Mouse (Mus musculus) lung, postnatal 25 days (tissue): ENCODE measurements at regions not wholly inside any gene's neighbourhood (a gene's known extent, or its start where the extent isn't known, plus 50 kb on each side); places are given as distances from the start of the nearest gene placed in this dataset.
"Not testable (repeated sequence)": the region's sequence is repeated elsewhere in the genome, so short reads cannot be mapped to it uniquely, and the experiment has no call there.

Experiments
- DNase-seq: peaks from one replicate; pipeline ENCODE4 v3.0.0; 2022; ENCODE audit warnings: low spot score

DNA sequence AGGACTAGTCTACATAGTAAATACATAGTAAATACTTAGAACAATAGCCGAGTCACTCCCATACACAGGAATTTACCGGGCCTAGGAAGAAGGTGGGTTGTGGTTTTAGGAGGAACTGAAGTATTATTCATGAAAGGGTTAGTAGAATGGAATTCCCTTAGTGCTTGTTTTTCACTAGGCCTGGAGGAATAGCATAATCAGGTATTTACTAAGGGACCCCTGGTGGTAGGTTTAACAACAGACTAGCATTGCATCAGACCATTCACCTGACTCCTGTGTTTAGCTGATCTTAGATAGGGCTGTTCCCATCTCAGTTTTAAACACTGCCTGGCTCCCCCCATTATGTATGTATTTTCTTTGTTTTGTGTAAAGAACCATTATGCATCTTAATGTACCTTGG lies 339.0 kb downstream of the Dync2h1 start:
- not testable (repeated sequence) for DNase-seq

DNA sequence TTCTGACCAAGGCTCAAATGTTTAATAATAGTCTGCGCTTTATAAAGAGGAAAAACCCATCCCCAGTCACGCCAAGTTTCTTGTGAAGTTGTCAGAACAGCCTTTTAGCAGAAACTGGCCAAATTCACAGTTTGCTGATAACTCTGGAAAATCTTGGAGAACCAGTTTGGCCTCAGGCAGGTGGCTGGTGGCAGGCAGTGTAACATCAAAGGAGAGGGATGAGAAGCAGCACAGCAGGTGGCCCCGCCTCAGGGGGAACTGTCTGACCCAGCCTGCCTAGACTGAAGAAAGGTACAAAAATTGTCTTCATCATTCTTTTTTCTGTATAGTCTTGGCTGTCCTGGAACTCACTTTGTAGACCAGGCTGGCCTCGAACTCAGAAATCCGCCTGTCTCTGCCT lies 349.3 kb downstream of the Dync2h1 start:
- DNase-seq: not testable (repeated sequence)

DNA sequence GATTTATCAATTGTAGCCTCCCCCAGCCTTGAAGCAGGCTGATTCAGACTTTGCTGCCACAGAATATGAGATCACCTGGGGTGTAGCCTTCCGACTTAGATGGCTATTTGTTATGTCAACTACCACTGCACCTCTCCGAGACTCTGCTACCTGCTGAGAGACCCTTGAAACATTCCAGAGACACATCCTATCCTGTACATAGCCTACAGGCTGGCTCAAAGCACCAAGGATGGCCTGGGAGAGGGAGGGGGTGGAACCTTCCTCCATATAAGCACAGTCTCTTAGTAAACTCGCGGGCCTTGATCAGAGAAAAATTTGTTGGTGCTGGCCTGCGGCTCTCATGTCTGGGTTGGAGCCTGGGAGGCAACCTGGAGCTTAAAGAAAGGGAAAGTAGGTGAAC lies 349.8 kb downstream of the Dync2h1 start:
- DNase-seq: no peak

DNA sequence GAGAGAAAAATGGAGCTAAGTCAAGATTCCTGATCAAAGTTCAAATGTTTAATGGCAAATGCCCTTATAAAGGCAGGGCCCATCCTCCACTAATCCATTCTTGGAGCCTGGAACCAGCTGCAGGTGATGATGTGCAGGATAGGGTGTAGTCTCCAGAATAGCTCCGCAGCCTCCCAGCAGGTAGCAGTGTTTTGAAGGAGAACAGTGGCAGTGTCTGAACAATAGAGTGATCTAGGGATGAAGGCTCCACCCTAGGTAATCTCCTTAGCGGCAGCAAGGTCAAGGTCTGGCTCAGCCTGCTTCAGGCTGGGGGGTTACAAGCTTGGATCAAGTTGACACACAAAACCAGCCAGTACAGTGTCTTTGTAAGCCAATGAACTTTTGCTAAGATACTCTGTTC lies 351.4 kb downstream of the Dync2h1 start:
- DNase-seq: no peak

DNA sequence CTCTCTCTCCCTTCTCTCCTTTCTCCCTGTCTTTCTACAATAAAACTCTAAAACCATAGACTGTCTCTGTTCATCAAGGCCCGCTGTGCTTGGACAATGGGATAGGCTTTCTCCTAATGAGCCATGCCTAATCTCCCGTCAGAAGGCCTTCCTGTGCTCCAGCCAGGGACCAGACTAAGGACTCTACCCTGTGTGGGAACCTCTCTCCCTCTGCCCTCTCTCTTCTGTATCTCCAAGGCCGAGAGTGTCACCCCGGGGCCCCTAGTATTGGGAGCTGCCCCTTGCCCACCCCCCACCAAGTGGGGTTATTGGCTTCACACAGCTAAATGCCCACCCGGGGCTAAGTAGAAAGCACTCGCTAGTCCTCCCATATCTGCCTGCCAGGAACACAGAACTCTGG lies 352.6 kb downstream of the Dync2h1 start:
- DNase-seq: not testable (repeated sequence)

DNA sequence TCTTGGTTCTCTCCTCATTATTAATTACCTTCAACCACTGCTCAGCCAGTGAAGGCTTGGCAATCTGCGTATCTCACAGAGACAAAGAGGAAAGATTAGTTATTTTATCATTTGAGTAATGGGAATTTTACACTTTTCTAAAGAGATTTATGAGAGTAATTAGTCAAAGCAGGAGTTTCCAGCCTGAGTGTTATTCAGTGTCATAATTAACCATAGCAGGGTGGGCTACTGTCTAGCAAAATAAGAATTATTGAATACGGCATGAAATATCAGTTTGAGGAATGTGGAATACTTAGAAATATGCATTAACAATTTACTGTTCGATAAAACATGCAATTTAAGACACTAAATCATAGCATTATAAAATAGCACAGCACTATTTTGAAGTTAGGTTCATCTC lies 357.7 kb downstream of the Dync2h1 start:
- DNase-seq: no peak

DNA sequence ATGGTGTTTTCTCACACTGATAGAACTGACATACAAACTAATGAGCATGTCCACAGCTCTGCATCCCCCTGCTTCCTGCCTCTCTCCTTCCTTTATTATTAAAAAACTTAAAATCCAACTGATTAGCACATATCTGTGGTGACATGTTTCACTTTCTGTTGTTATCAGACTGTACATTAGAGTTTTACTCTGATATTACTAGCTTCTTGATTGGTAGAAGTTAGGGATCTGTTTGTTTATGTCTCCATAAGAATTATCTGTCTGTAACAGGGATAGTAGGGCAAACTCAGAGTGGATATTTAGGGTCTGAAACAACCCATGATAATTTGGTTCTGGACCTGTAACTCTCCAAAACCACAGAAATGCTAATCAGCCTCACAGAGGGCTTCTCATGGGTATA lies 358.6 kb downstream of the Dync2h1 start:
- DNase-seq: no peak

DNA sequence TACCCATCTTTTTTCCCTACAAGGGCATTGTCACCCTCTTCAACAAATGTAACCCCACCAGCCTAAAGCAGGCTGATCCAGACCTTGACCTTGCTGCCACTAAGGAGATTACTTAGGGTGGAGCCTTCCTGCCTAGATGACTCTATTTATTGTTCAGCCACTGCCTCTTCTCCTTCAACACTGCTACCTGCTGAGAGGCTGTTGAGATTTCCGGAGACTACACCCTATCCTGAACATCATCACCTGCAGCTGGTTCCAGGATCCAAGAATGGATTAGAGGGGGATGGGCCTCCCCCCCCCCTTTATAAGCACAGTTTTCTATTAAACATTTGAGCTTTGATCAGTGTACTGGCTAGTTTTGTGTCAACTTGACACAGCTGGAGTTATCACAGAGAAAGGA lies 360.3 kb downstream of the Dync2h1 start:
- not testable (repeated sequence) for DNase-seq

DNA sequence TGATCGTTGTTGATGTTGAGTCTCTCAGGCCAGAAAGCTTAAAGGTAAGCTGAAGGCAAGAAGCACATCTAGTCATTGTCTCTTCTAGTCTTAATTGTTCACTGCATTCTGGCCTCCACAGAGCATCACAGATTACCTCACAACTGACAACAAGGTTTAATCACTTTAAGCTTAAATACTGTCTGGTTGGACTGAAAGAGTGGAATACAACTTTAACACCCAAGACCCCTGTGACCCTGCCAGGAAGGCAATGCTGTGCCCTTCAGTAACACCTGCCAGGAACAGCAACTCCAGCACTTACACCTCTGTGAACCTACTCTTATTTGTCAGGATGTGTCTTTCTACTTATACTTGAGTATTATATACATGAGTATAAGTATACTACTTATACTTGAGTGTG lies 360.7 kb downstream of the Dync2h1 start:
- no peak for DNase-seq

DNA sequence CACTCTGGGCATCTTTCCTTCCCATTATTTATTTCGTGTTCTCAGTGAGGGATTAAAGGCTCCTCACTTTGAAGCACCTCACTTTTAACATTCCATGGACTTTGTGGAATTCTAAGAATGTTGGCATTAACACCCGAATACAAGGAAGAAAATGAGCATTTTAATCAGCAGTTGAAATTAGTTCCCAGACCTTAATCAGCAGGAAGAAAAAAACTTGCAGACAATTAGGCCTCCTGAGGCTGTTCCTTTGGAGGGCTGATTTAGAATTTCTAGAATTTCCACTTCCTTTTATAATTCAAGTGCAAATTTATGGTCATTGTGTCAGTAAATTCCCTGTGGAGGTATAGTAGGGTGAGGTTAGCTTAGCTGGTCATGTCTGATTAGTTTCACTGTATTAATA lies 407.6 kb downstream of the Dync2h1 start:
- no peak for DNase-seq

DNA sequence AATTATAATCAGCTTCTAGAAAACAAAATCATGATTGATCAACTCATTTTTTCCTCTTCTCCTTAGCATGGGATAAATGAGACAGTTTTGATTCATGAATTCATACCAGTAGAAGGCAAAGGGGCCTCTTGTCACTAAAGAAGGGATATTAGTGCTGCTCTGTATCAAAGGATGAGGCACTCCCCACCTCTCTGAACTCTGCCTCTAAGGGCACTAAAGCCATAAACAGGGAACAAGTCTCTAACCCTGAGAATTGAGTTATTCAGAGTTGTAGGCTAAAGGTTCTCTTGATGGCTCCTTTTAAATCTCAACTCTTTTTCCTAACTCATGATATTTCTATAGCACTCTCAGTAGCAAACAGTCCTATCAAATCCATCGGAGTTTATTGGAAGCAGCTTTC lies 442.8 kb downstream of the Dync2h1 start:
- DNase-seq: no peak

DNA sequence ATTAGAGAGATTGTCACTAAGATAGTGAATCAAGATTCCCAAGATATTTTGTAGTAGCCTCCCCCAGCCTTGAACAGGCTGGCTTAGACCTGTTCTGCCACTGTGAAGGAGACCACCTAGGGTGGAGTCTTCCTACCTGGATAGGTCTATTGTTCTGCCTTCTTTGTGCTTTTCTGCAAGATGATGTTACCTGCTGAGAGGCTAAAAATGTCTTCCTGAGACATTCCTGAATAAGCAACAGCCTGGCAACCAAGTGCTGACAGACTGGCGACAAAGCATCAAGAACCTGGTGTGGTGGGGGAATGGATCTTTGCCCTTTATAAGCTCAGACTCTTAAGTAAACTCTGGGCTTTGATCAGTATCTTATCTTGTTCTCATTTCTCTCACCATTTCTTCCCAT lies 447.8 kb downstream of the Dync2h1 start:
- no peak for DNase-seq

DNA sequence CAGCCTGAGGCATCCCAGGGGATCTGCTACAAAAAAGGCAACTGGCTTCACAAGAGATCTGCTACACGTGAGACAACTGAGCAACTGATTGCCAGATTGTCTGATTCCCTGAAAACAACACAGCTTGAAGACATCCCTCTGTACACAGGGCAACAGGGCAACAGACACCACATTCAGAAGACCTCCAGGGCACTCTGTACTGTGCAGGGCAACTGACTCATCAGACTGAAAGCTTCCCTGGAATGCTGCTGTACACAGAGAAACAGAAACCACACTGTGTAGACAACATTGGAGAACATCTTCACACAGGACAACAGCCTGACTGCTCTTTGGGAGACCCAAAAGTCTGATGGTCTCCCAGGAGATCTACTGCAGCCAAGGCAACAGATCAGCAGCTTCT lies 456.8 kb upstream of the Ddi1 start:
- no peak for DNase-seq

DNA sequence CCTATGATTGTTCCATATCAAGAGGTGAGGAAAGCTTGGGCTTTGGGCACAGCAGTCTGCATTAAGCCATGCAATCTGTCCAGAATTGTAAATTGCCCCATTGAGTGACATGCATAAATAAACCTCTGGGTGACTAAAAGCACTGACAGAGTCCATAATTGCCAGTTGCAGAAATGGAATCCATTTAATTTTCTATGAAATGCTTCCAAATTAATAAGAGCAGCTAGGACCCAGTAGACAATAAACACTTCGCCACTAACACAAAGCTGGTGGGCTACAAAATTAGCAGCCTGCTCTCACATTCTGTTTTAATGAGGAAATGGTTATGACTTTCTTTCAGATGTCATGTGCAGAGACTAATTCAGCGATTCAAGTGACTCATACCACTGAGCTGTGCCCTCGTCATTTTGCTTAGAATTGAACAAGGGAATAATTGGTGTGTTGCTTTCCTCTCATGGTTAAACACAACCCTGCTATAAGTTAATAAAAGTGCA lies 407.6 kb upstream of the Ddi1 start:
- DNase-seq: no peak

DNA sequence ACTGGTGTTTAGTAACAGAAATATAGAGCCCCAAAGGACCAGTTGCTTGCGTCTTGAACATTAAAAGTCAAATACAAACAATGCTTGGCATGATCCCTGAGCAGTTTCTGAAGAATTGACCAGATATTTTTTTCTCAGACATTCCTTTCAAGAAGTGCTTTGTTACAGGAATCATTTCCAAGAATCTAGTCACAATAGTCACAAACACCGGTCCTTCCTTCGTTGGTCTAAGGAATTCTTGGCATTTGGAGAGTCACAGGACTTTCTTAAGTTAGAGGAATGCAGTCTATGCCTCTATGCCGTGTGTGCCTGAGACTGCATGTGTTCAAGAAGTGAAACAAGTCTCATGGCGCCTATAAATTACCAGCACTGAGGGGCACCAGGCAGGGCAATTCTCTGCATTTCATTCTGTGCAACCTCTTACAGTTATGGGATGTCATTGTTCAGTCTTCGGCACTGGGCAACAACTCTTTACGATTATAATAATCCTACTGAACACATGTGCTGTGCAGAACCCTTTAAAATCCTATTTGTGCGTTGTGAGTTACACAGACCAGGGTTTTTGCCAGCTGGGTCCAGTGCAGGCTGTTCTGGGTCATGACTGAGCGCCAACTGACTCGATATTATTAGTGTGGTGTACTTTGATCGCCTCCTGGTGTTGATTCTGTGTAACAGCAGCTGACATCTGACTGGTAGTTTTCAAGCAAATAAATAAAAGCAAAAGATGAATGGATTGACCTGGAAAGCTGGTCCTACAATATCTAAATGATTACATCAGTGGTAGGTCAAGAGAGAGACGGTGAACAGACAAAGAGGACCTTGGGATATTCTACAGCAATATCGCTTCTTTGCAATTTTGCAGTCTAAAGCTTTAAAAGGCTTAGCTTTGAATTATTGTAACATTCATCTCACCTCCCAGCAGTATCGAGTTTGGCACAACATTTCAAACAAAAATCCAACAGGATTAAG lies 398.6 kb upstream of the Ddi1 start:
- DNase-seq: peak; percentile 70

DNA sequence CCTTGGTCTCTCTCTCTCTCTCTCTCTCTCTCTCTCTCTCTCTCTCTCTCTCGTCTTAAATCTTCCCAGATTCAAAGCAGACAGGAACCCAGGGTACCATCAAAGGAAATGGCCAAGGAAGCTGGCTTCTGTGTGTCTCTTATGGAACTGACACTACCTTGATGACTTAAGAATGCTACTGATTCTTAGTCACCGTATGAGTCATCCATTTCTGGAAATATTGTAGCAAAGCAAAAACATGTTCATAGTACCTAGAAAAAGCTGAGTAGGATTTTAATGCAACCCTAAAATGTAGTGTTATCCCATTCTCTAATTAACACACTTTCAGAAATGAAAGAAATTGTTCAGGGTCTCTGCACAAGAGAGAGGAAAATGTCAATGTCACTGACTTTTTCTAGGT lies 396.0 kb upstream of the Ddi1 start:
- DNase-seq: no peak

DNA sequence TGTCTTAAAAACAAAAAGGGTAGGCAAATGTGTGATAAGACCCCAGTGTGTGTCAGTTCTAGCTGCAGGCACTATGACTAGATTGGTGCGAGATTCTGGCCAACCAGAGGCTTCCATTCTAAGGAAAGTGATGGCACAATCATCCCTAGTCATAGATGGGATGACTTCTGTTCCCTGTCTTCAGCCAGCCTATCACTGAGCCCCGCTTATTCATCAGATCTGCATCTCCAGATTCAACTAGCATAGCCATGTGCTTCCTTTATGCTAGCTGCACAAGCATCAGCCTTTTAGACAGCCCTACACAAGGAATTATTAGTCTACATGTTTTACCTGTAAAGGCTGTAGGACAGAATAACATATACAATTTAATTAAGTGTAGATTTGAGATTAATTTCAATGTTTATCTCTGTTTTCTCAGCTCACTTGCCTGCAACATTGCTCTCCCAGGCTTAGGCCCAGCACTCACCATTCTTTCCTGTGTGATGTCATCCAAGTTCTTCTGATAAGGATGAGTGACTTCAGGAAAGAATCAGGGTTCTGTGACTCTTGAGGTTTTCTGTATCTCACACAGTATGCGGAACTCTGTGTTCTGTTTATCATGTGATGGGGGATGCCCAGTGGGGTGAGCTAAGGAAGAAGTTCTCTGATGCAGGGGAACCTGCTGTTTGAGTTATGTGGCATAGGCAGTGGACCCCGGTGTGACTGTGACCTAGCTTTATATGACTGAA lies 382.8 kb upstream of the Ddi1 start:
- no peak for DNase-seq

DNA sequence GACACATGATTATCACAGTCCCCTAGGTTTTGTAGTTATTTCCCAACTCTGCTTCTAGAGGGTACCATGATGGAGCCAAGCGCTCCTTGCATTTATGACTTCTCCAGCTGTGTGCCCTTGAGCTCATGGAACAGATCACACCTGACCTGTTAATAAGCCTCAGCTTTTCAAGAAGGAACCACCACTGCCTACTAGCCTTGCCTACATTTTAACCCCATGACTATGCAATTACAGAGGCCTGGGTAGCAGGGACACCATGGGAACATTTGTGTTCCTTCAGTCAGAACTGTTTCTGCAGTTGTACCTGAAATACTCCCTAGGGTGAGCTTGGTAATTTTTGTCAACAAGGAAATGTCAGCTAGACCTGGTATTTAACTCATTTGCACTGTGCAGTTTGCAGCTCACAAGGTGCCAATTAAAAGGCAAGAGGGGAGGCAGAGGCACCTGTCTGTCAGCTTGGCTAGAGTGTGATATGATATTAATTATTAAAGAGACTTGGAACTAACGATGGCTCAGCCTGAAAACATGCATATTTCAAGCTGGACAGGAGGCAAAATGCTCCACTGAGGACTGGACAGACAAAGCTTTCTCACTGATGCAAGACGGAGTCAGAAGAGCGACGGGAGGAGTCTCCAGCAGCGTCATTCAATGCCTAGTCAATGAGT lies 382.1 kb upstream of the Ddi1 start:
- no peak for DNase-seq

DNA sequence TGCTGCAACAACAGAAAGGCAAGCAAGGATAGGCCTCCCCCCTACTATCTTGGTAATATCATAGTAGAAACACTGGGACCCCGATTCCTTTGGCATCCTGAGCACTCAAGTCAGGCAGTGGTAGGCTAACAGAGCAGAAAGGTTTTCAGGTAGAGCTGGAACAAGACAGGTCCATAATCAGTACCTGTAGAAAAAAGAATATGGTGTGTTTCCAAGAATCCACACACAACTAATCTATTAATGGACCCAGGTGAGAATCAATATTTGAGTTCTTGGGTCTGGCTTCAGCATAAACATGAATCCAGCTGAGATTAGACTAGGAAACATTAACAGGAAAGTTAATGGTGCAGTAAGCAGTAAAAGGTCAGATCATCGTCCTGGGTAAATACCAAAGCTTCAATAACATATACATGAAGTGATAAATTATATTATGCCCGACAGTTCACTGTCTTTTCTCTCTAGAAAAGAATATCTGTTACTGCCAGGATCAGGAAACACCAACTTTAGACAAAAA lies 376.2 kb upstream of the Ddi1 start:
- no peak for DNase-seq

DNA sequence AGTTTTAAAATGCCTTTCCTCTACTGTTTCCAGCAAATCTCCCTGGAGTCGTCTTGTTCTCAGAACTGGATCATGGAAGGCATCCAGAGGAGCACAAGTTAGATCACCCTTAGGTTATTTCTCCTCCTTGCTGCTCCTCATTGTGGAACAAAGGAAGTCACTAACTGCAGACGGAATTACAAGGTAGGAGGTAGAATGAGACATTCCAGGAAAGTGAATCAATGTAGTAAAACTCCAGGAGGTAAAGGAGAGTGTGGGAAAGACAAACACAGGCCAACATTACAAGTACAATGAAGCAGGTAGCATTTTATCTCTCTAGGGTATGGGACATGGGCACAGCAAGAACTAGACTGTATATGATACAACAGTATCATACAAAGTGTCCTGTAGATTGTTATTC lies 375.7 kb upstream of the Ddi1 start:
- DNase-seq: no peak

DNA sequence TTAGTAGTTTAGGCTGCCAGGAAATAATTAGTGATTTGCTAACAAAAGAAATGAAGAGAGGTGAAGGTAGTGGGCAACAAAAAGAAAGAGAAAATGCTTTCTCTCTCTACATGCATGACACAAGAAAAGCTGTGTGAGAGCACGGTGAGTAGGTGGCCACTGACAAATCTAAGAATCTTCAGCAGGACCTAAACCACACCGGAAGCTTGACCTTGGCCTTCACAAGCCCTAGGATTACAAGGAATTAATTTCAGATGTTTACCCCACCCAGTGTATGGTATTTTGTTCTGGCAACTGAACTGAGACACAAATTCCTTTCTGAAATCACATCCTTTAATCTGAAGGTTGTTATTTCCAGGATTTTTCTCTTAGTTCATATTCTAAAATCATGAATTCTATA lies 347.5 kb upstream of the Ddi1 start:
- no peak for DNase-seq

DNA sequence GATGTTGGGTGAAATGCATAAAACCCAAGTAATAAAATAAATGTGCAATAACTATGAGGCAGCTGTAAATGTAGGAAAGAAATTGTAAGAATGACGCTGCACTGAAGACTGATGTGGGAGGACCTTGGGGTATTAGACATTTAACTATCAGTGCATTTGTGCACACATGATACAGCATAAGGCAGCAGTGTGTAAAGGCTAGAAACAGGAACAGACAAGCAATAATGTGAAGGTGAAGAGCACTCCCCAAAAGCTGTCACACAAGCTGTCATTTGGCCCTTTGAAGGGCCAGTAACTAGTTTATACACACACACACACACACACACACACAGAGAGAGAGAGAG lies 339.6 kb upstream of the Ddi1 start:
- no peak for DNase-seq
